Mouse (Mus musculus) liver, adult 2 months (tissue): ENCODE results near the gene Eri3.

Experiments
- CTCF ChIP-seq: fragments of 200-500 bp; IDR thresholded peaks from 2 replicates; pipeline ENCODE4 v1.5.1; 2011; ENCODE audit warnings: low read depth, low read length, control low read depth
- POLR2A ChIP-seq: fragments of 200-500 bp; IDR thresholded peaks from 2 replicates; pipeline ENCODE4 v1.6.1; 2011; ENCODE audit warnings: low read length, control low read depth; ENCODE audit not compliant: insufficient read depth; ENCODE audit errors: extremely low read depth

- TF ChIP-seq CTCF = no peak
- no peak for TF ChIP-seq POLR2A
These were observed 83.4 kb downstream of the Eri3 start for GRCm38 (mm10) chr4:117633527-117633926.
